Mouse (Mus musculus): Measurements from ENCODE around the gene Rhoc.
"Not testable (repeated sequence)": the region's sequence is repeated elsewhere in the genome, so short reads cannot be mapped to it uniquely, and the experiment has no call there.

The Rhoc gene

DNA sequence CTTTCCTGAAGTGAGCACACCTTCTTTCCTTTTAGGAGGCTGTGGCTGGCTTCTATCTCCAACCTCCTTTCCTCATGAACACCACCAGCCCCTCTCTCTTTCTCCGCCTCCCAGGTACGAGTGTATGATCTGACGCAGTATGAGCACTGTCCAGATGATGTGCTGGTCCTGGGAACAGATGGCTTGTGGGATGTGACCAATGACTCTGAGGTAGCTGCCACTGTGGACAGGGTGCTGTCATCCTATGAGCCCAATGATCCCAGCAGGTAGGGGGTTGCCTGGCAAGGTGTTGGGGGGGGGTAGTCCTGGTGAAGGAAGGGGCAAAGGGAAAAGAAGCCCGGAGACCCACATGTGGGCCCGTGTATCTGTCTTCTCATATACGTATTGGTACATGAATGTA lies 2.9 kb upstream of the Rhoc start:
- DNase-seq (ENCODE audit: low read depth, low spot score): no peak

DNA sequence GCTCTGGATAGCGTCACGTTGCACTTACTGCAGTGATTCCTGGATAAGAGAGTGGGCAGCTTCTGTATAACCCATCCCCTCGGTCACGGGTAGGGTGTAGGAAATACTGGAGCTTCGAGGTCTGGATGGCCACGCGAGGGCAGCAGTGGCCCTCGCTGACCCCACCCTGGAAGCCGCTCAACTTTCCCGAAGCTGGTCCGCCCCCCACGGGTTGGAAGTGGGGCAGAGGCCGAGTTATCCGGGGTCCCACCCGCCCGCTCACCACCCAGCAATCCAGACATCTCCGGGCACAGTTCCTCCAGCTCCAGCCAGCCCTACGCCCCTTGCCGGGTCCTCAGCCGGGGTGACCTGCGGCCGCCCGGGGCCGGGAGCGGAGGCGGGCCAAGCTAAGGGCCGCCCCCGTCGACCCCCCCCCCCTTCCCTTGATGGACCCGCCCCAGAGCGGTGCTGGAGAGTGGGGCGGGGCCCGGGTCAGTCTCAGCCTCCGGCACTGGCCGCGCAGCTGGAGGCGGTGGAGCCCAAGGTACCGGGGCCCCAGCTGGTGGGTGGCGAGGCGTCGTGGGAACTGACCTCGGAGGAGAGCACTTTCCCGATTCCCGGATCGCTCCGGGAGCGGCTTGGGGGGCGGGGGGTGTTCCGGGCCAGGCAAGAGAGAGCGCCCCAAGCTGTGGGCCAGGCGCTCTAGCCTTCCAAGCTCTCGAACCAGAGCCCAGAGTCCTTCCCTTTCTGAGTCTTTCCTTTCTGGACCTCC lies 561 bp downstream of the Rhoc start:
- DNase-seq (ENCODE audit: low read depth, low spot score): no peak

DNA sequence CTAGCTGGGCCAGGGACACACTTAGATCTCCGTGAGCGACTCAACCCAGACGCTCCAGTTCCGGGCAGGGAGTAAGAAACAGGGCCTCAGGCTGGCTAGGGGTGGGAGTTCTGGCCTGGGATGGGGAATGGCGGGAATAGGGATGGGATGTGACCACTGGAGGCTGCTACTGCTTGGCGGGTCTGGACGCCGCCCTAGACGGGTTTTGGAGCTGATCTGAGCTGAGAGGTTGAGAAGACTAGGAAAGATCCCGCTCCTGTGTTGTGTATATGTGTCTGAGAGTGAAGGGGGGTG lies 1.1 kb downstream of the Rhoc start:
- no peak for DNase-seq (ENCODE audit: low read depth, low spot score)

DNA sequence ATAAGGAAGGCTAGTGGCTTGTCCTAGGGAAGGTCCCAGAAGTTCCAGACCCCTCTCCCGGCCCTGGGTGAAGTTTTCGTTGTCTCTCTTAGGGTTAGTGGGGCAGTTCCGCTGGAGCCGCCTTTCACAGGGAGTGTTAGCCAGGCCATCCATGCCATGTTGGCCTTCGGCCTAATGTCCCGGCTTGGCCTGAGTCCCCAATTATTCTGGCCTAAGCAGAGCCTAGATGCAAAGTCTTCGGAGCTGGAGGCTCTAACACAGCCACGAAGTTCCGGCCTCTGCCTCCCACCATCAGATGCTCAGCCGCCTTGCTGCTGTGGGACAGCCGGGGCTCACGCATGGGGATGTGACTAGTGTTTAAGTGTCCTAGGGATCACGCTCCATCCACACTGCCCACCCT lies 1.6 kb downstream of the Rhoc start:
- DNase-seq (ENCODE audit: low read depth, low spot score): no peak

DNA sequence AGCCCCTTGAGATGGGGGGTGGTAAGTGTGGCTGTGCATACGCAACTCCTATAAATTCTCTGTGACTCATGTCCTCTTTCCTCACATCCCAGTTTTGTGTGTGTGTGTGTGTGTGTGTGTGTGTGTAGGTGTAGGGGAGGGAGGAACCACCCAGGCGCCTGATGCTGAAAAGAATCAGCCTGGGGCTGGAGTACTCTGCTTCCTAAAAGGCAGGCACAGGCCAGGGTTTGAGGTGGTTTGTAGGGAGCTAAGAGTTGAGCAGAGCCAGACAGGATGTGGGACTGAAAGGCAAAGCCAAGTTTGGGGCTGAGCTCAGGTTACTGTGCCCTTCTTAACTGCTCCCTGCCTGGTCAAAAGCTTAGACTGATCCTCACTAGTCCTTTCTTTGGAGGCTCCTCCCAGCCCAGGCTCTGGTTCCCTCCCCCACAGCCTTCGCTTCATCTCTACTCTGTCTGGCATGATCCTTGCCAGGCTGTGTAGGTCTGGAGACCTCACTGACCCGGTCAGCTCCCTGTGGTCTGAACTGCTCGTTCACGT lies 2.3 kb downstream of the Rhoc start:
- no peak for DNase-seq (ENCODE audit: low read depth, low spot score)

DNA sequence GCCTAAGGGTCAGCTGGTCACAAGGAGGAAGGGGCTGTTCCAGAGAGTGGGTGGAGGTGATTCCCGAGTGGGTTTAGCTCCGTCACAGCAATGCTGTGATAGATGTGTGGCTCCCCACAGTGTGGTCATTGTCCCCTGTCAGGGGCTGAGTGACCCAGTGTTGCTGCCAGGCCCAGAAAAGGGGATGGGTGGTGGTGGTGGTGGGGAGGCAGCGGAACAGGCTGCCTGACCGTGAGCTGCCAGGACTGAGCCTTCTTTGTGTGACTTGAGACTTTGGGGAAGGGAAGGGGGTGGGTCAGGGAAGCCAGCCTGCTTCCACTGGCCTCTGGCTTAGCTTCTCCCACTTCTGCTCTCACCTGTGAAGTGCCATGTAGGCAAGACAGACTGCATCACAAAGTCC lies 2.8 kb downstream of the Rhoc start:
- DNase-seq (ENCODE audit: low read depth, low spot score): no peak

DNA sequence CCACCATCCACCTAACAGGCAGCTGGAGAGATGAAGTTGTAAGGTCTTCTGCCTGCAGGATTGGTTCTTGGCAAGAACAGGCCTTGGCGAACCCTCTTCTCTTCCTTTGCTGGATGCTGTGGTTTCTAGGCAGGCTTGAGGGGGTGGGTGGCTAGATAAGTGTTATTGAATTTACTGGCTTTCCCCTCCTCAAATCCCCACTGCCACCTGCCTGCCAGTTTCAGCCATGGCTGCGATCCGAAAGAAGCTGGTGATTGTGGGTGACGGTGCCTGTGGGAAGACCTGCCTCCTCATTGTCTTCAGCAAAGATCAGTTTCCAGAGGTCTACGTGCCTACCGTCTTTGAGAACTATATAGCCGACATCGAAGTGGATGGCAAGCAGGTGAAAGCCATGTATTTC lies 3.5 kb downstream of the Rhoc start:
- DNase-seq (ENCODE audit: low read depth, low spot score): no peak

DNA sequence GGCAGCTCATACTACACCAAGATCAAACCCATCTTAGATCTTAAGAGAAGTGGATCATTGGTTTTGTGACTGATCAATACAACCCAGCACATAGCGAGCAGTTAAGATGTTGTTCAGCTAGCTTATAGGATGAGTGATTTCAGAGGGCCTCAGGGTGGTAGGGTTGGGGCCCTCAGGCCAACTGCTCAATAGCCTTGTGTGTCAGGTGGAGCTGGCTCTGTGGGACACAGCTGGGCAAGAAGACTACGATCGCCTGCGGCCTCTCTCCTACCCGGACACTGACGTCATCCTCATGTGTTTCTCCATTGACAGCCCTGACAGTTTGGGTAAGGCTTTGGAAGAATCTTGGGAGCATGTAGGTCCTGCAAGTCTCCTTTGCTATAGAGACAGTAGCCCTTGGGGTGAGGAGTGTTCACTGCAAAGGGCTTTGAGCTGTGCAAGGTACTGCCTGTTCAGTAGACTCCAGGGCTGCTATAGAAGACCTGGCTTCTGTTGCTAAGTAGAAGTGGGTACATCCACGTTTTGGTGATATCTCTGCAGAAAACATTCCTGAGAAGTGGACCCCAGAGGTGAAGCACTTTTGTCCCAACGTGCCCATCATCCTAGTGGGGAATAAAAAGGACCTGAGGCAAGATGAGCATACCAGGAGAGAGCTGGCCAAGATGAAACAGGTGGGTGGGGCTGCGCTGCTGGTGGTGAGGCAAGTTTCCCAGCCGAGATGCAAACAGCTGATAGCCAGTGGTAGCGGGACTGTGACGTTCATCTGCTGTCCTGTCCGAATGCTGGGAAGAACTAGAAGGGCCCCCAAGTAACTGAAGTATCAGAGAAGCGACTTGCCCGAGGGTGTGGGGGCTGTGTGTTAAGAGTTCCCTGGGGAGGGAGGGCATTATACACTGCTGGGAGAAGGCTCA lies 4.4 kb downstream of the Rhoc start:
- DNase-seq (ENCODE audit: low read depth, low spot score): no peak

DNA sequence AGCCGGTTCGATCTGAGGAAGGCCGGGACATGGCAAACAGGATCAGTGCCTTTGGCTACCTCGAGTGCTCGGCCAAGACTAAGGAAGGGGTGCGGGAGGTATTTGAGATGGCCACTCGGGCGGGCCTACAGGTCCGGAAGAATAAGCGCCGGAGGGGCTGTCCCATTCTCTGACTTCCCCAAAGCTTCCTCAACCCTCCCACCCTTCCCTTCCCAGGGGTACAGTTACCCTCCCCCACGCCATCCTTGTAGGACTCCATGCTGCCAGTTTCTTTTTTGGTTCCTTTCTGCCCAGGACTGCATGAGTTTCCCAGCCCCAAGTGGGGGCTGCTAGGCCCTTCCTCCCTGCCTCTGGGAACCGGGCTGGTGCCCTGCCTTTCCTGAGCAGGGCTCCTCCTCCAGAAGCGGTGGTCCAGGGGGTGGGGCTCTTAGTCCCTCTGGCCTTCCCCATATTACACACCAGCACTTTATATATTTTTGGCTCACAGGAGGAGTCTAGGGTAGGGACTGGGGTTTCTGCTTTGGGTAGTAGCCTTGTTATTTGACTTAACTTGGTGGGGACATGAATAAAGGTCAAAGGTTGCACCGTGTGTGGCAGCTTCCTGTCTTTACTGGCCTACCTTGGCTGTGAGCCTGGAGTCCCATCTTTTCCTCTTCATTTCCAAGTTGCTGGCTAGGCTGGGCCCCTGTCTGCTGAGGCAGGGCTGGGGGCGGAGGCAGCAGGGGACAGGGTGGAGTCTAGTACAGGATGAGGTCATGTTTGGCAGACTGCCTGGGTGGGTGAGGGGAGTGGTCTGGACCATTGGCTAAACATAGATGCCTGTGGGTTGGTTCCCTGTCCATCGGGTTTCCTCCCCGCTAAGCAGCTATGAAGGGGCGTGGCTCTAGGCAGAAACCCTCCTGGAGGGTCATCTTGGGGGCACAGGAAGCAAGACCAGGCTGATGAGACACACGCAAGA lies 6.0 kb downstream of the Rhoc start:
- no peak for DNase-seq (ENCODE audit: low read depth, low spot score)

DNA sequence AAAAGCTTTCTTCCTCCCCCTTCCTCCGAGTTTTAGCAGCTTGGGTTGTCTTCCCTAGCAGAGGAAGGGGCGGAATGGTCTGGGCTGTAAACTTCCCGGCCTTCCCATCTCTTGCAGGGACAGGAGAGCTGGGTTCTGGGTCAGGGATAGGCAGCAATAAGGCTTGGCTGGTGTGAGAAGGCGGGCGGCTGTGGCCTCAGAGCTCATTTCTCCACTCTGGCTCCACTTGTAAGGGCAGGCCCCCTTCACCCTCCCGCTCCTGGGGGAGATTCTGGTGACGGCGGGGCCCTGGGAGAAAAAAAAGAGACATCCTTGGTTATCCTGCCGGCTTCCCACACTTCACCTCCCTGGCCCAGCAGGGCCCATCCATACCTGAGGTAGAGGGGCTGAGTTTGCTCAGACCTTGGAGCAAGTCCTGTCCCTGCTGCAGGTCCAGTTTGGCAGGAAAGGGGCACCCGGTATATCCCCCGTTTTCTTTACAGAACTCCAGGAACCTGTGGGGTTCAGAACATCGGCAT lies 6.8 kb downstream of the Rhoc start:
- no peak for DNase-seq (ENCODE audit: low read depth, low spot score)

DNA sequence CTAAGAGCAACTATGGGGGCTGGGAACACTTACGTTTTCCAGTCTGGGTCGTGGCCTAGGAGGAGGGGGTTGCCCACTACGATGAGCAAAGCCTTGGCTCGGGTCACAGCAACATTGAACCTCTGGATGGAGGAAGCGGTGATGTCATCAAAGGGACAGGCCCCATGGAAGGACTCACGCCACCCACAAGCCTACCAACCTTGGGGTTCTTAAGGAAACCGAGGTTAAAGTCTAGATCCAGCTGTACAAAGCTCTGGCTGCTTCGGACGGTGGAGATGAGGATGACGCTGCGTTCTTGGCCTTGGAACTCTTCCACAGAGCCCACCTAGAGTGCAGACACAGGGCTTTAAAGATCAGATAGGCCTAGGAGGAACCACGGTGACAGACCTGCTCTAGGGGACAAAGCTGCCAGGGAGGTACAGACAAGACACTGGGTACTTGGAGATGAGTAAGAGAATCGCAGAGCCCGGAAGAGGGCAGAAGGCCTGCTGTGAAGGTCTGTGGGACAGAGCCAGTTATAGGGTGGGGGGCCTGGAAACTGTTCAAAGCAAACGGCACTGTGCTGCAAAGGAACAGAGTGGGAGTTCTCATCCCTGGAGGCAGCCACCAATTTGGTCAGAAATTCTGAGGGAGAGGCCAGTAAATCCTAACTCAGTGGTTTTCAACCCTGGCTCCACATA lies 7.6 kb downstream of the Rhoc start:
- DNase-seq (ENCODE audit: low read depth, low spot score): no peak

DNA sequence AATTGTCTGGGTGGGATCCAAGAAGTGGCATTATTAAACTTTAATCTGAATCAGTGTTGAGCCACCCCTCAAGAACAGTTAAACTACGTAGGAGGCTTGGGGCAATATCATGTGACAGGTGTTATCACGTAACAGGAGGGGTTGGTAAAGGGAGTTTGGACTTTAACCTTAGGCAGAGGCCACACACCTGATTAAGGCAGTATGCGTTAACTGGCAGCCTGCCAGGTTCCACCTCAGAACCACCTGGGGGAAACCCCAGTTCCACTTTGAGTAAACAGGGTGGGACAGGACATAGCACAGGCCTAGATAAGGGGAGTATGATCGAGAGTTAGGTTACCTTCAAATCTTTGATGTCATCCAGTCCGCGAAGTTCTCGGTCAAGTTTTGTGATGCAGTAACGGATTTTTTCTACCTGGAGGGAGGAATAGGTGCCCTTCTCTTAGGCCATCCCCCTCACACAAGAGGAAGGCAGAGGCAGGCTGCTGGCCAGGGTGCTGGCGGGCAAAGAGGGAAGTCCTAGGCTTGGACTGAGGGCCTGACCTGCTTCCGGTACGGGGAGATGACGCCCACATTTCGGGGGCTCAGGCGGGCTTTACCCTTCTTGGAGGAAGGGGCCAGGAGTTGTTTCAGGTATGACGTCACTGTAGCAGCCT lies 8.4 kb downstream of the Rhoc start:
- no peak for DNase-seq (ENCODE audit: low read depth, low spot score)

DNA sequence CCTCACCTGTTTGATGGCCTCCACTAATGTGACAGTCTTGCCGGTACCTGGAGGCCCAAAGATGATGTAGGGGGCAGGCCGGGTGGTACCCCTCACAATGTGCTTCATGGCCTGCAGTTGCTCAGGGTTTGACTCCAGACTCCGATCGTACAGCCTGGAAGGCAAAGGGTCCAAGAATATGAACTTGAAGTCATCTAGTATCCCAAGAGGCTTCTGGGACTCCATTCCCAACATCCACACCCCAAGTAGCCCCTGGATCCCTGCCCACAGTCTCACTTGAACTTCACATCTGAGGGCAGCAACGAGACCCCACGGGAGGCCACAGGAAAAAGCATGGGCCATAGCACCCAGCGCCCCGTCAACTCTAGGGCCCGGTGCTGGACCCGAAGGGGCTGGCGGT lies 12.5 kb downstream of the Rhoc start:
- no peak for DNase-seq (ENCODE audit: low read depth, low spot score)

DNA sequence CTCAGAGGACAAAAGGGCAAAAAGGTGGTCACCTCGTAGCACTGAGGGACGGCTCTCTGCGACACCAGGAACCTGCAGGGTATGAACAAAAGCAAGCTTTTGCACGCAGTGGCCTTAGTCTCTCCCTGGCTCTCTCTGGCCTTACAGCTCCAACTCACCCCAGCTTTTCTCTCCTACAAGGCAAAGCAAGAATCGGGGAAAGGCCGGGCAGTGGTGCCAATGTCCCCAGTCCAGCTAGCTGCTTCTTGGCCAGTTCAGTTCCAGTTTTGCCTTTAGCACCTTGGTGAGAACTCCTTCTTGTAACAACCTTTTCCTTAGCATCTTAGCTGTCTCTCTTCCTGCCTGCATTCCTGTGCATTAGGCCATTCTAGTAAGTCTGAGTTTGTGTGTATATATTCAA lies 13.3 kb downstream of the Rhoc start:
- no peak for DNase-seq (ENCODE audit: low read depth, low spot score)

DNA sequence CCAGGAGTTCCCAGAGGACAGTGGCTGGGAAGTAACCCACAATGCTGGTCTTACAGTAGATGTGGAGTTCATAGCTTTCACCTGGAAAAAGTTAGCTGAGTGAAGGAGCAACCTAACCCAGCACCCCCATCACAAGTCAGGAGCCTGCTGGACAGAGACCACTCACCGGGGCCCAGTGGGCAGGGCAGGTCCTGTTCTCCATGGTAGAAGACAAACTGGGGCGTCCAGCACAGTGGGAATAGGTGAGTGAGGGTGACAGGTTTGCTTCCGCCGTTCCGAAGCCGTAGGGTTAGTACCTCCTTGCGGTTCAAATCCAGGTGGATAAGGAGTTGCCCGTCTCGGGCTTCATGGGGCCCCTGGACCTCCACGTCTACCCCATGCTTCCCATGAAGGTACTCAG lies 16.1 kb downstream of the Rhoc start:
- no peak for DNase-seq (ENCODE audit: low read depth, low spot score)

DNA sequence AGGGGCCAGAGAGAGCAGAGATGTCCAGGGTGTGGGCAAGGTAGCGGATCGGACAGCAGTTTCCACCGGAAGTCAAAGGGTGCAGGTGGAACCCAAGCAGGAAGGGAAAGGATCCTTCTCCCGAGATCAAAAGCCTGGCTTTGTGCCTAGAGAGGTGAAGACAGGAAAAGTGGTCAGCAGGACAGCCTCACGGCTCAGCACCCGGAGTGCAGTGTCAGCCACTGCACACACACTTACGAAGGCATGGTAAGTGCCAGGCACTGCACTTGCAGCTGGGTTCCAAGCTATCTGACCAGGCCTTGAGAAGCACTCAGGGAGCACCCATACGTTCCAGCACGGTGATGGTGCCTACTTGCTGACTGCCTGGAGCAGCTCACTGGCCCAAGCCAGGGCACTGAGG lies 17.4 kb downstream of the Rhoc start:
- DNase-seq (ENCODE audit: low read depth, low spot score): no peak

DNA sequence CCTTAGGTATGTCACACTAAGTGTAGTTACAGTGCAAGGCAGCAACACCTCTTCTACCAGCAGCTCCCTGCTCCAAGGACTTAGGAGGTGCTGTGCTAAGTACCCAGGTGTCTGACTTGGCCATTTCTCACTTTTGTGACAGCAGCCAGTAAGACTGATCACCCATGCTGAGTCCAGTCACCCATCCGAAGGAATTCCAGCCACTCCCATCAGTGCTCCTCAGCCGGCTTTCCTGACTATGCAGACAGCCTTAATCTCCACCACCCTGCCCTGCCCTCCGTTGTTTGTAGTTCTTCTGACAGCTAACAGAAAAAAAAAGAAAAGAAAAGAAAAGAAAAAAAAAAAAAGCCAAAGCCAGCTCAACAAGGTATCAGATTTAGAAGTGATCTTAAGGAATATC lies 23.6 kb downstream of the Rhoc start:
- no peak for DNase-seq (ENCODE audit: low read depth, low spot score)

DNA sequence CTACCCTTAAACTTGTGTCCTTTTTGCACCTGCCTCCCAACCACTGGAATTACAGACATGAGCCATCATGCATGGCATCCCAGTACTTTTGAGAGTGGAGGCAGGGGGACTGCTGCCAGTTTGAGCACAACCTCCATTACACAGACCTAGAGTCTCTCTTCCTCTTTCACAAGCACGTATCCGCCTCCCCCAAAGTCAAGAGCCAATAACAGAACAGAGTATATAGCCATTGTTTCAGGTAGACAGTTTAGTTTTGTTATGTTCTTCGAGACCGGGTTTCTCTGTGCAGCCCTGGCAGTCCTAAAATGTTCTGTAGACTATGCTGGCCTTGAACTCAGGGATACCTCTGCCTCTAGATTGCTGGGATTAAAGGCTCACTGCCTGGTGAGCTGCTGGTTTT lies 24.1 kb downstream of the Rhoc start:
- no peak for DNase-seq (ENCODE audit: low read depth, low spot score)

DNA sequence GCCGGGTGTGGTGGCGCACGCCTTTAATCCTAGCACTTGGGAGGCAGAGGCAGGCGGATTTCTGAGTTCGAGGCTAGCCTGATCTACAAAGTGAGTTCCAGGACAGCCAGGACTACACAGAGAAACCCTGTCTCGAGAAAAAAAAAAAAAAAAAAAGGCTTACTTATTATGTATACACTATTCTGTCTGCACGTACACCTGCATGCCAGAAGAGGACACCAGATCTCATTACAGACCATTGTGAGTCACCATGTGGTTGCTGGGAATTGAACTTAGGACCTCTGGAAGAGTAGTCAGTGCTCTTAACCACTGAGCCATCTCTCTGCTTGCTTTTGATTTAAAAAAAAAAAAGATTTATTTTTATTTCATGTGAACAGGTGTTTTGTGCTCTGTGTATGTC lies 25.1 kb downstream of the Rhoc start:
- DNase-seq (ENCODE audit: low read depth, low spot score): not testable (repeated sequence)

DNA sequence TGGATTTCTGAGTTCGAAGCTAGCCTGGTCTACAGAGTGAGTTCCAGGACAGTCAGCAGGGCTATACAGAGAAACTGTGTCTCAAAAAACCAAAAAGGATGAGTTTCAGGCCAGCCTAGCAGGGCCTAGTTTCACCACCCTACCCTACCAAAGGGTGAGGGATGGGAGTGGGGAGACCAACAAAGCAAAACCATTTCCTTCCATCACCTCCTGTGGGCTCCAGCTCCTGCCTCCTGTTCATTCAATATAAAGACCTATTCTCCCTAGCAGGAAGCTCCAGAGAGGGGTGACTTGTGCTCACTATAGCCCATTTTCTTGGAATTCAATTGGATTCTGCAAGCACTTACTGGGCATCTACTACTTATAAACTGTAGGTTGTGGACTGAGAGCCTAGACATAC lies 26.6 kb downstream of the Rhoc start:
- DNase-seq (ENCODE audit: low read depth, low spot score): no peak

DNA sequence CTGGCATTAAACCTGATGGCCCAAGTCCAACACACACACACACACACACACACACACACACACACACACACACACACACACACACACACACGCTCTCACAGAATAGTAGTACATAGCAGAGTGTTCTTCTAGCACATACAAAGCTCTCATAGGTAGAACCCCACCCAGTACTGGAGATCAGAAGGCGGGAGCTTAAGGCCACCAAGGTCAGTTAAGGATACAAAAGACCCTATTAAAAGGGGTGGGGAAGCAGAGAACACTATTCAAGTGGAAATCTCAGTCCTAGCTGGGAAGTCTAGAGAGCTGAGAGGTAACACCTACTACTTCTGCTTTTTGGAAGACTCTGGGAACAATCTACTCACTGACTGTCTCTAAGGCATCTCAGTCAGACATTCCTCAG lies 27.2 kb downstream of the Rhoc start:
- no peak for DNase-seq (ENCODE audit: low read depth, low spot score)

Measured in retina, adult 2 months (tissue).